Mouse (Mus musculus) left cerebral cortex, adult 2 months (tissue): Measurements from ENCODE around the gene Rasgrp2. TPM values are rescaled to one million over a fixed set of nuclear protein-coding genes. Genes with fewer than 3 reads are reported as not detected.
A peak's percentile ranks its signal among the peaks of the same experiment; 100 is the strongest.

Experiments used
- DNase-seq, 2 experiments: peaks; one replicate each; pipeline ENCODE4 v3.0.0; 2021 to 2022; ENCODE audit warnings: low spot score in 2 of 2, mixed read lengths in 1 of 2; ENCODE audit errors: extremely low spot score in 1 of 2
- H3K27ac ChIP-seq: fragments of 200-600 bp; 2 replicates; pipeline ENCODE4 v1.8.1; 2022
- H3K4me3 ChIP-seq: fragments of 200-600 bp; 2 replicates; pipeline ENCODE4 v1.8.1; 2022
- CTCF ChIP-seq: fragments of 200-600 bp; IDR thresholded peaks from 2 replicates; pipeline ENCODE4 v1.8.1; 2022; ENCODE audit warnings: antibody characterized with exemption, mild to moderate bottlenecking, moderate library complexity
- intact Hi-C: fragments of 180-260 bp; cut with DNase I; formaldehyde crosslinking; loops from one replicate; pipeline ENCODE4 v1.15.1; 2025
- total RNA-seq, 2 experiments: library from RNA; stranded (reverse); gene quantifications; 2 replicates each; pipeline ENCODE4 v1.2.3; 2021

Rasgrp2 gene
- total RNA-seq, 2 experiments from 2014 or later = 61.1 to 72.2 TPM

DNA sequence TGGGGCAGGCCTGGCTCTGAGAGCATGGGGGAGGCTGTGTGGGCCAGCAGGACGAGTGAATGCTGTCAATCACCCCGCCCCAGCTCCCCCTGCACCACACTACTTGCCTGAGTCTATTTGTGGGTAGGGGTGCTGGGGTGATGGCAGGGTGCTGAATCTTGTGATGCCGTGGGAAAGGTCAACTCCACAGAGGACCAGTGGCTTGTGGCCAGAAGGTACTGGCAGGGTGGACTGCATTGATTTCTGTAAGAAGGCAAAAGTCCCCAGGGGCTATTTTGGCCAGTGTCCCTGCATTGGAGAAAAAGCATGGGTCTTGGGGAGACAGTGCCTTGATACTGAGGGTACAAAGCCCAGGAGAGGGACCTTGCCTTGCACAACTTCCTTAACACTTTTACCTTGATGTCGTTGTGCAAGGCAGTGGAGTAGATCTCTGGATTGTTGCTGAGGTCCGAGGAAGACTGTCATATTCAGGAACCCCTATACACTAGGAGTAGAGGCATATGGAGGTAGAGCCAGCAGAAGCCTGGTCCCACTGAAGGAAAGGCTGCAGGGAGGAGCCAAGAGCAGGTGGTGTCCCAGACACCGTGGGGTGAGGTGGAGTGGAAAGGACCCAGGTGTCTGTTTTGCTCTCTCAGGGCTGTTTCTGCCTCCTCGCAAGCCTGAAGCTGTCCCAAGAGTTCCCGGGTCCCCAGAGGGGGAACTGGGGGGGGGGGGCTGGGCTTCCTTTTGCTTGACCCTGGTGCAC is 25.2 kb downstream of the Rasgrp2 start:
- no peak overlapping the region for H3K27ac ChIP-seq
- H3K4me3 ChIP-seq = no peak overlapping the region
- DNase-seq = no peak
- intact Hi-C loops = no loop called here
- TF ChIP-seq CTCF = no peak

DNA sequence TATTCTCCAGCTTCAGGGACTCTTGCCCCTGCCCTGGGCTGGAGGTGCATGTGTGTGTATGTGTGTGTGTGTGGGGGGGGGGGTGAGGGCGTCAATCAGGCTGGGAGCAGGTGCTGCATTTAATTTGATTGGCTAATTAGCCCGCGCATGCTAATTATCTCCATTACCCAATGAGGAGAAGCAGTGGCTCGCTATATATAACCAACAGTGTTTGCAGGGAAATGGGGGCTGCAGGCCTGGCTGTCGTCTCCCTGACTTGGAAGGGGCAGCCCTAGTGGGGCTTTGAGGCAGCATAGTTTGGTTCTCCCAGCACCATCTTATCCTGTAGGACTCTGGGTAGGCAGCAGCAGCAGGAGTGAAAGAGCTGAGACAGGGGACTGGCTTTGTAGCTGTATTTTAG is 26.5 kb downstream of the Rasgrp2 start:
- no peak for TF ChIP-seq CTCF
- Histone ChIP-seq H3K4me3 (no peak overlapping the region), H3K27ac (no peak overlapping the region)
- intact Hi-C loops = no loop called here
- DNase-seq = no peak

DNA sequence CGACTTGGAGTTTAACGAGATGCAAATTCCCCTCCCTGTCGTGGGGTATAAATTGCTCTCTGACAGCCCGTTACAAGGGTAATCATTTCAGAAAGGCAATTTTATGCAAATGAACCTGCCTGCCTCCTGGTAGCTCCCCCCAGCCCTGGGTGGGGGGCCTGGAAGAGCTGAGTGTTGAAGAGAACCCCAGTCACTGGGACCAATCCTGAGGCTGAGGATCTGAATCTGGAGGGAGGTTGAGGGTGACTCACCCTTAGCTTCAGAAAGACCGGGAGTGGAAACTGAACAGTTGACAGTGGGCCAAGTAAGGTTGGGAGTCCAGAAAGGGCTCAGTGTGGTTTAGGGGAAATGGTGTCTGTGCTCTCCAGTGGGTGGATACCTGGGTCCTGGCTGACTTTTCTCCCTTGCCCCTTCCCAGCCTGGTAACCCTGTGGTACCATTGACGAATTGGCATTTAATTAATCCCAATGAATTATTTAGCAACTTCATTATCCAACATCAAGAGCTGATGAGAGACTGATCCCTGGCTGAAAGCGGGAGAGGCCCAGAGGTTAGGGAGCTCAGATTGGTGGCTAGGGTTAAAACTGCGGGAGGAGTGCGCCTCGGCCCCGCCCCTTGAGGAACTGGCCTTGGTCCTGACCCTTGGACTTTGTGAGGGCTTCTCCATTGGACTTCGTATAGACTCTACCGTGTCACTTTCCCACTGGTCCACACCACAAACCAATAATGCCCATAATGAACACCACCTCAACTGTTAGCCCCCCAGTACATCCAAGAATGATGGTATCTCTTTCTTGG is 27.8 kb downstream of the Rasgrp2 start:
- no peak for DNase-seq
- intact Hi-C loops = no loop called here
- no peak for TF ChIP-seq CTCF
- Histone ChIP-seq H3K4me3 (no peak overlapping the region), H3K27ac (no peak overlapping the region)

DNA sequence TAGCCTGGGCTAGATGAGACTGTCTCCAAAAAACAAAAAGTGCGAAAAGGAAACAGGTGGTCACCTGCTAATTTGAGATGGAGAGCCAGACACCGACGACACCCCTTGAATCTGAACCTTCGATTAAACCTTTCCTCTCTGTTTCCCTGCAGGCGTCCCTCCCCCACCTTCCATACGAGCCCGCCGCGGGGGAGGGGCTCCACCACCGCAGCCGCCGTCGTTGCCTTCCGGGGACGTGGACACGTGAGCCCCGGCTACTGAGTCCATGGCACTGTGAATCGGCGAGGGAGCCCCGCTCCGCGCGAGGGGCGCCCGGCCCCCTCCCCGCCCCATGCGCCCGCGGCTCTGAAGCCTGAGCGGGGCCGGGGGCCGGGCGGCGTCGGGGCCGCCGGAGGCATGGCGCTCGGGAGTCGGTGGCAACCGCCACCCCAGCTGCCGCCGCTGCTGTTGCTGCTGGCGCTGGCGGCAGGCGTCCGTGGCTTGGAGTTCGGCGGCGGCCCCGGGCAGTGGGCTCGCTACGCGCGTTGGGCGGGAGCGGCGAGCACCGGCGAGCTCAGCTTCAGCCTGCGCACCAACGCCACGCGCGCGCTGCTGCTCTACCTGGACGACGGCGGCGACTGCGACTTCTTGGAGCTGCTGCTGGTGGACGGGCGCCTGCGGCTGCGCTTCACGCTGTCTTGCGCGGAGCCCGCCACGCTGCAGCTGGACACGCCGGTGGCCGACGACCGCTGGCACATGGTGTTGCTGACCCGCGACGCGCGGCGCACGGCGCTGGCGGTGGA is 28.7 kb downstream of the Rasgrp2 start:
- Histone ChIP-seq H3K4me3 (peak overlapping the region; percentile 4; the same call in 1 of the 2 replicates), H3K27ac (no peak overlapping the region)
- intact Hi-C loops = no loop called here
- DNase-seq = no peak
- no peak for TF ChIP-seq CTCF

DNA sequence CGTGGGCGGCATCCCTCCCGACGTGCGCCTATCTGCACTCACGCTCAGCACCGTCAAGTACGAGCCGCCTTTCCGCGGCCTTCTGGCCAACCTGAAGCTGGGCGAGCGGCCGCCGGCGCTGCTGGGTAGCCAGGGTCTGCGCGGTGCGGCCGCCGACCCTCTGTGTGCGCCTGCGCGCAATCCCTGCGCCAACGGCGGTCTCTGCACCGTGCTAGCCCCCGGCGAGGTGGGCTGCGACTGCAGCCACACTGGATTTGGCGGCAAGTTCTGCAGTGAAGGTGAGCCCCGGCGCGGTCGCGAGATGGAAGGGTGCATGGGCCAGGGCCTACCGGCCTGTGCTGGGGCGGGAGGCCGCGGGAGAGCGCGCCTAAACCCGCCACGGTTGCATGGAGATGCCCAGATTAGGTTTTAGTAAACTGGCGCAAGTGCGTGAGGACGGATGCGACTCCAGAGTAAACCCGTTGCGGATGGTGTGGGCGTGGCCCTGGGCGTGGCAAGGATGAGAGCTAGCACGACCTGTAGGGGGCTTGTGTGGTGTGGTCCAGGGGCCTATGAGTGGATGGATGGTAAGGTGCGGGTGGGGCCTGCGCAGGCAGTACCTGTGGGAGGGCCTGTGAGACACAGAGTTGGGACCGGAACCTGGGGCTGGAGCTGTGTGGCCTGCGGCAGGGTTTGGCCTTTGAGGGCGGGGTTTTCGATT is 29.5 kb downstream of the Rasgrp2 start:
- peak overlapping the region; percentile 4; the same call in 1 of the 2 replicates for H3K4me3 ChIP-seq
- DNase-seq = no peak
- intact Hi-C loops = no loop called here
- H3K27ac ChIP-seq = no peak overlapping the region
- TF ChIP-seq CTCF = no peak; the same call in 1 of the 2 replicates

DNA sequence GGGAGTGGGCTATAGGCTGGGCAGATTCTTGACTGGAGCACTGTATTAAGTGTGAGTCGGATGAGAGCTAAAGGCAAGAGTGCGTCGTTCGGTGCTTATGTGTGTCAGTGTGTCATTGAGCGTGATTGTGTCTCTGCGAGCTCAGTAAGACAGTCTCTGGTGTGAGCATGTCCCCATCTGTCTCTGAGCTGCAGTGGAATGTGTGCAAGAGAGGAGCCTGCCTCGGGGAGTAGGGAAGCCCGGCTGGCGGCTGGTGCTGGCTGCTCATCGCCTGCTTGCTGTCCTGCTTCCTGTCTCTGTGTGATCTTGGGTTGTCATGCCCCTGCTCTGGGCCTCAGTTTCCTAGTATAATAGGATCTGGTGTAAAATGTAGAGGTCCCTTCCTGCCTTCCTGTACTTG is 43.9 kb downstream of the Rasgrp2 start:
- DNase-seq = no peak
- TF ChIP-seq CTCF = no peak

DNA sequence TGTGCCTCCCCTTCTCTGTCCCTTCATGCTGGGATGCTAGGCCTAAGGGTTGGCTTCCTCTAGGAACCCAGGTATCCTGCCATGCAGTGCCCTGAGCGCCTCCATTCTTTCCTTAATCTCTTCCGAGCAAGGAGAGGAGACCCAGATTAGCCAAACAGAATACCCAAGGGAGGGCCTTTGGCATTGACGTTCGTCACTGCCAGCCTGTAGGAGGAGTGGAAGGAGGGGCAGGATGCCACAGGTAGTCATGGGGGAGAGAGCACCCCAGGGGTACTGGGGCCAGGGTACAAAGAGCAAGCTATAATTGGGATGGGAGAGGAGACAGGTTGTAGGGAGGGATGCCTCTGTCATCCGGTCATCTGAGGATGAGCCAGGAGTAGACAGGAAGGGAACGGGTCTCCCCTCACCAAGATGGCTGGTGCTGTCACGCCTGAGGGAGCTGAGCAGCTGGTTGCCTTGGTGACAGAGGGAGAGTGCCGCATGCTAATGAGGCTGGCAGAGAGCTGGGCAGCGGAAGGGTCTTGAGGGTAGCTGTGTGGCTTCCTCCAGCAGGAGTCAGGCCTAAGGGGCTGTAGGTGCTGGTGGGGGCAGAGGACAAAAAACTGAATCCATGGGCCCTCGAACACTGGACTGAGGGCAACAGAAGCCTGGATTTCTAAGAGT is 46.8 kb downstream of the Rasgrp2 start:
- DNase-seq = peak in 1 of 2 experiments; percentile 43
- no peak for TF ChIP-seq CTCF
- Histone ChIP-seq H3K27ac (peak overlapping the region; percentile 76), H3K4me3 (no peak overlapping the region)
- intact Hi-C loops = no loop called here

More for the DNA sequence above, 43.9 kb downstream of the Rasgrp2 start:
- Histone ChIP-seq H3K27ac (no peak overlapping the region), H3K4me3 (no peak overlapping the region)
- intact Hi-C loops = no loop called here

DNA sequence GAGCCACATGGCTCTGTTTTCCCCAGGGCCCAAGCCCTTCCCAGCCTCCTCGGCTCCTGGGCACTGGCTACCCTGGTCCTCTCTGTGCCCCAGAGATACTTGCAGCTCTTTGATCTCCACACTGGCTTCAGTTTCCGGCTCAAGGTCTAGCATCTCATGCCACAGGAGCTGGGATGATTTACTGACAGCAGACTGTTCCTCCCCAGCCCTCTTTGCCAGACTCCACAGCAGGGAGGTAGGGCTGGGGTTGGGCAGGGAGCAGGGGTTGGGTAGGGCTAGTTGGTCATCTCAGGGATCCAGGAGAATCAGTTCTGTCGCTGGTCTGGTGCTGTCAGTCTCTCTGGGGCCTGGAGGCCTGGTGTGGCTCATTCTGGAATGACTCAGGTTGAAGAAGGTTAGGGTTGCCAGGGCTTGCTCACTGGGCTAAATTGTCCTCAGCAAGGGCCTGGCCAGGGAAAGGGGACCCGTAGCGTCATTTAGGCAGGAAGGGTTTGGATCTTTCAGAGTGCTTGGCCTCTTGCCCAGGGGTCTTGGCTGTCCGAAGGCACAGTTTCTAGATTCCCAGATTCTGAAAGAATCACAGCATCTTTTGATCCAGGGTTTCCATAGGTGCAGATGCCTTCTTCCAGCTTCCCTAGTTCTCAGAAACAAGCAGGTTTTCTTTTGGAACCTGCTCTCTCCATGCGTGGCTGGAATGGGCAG is 47.7 kb downstream of the Rasgrp2 start:
- no peak for TF ChIP-seq CTCF
- no peak for DNase-seq
- intact Hi-C loops = no loop called here
- no peak overlapping the region for H3K4me3 ChIP-seq
- peak overlapping the region; percentile 76 for H3K27ac ChIP-seq

DNA sequence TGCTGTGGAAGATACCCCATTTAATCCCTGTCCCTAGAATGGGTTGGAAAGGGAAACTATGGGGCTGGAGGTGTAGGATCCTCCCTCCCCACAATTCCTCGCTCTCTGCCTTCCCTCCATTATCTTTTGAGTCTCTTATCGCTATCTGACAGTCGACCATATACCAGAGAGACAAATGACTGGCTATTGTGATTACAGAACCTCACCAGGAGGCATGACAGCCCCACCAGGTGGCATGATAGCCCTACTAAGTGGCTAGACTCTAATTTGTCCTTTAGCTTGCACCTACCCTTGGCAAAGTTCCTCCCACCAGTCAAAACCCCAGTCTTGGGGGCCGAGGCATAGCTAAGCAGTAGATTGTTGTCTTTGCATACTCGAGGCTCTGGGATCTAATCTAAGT is 49.6 kb downstream of the Rasgrp2 start:
- H3K27ac ChIP-seq = no peak overlapping the region
- no peak for TF ChIP-seq CTCF
- intact Hi-C loops = no loop called here
- H3K4me3 ChIP-seq = no peak overlapping the region
- DNase-seq = no peak

DNA sequence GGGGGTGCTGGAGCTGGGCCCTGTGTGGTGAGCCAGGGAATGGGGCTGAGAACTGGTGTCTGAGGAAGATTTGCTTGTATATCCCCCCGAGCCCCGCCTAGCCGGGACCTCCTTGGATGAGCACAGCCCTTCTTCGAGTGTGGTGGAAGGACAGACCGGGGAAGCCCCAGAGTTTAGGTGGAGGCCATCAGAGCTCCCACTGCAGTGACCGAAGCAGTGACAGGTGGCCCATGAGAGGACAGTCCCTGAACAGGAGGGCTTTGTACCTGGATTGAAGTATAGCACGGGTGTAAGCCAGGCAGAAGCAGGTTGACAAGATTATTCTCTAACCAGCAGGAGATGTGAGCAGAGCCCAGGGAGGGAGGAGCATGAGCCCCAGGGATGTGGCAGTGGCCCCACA is 50.7 kb downstream of the Rasgrp2 start:
- Histone ChIP-seq H3K27ac (peak overlapping the region; percentile 24), H3K4me3 (no peak overlapping the region)
- no peak for TF ChIP-seq CTCF
- no peak for DNase-seq
- intact Hi-C loops = no loop called here
